8 mouse cellular contexts compared by ENCODE assay signal in genomic region chr4:128858226-128858625, GRCm38 (mm10). TPM values are rescaled to one million over a fixed set of nuclear protein-coding genes. Genes with fewer than 3 reads are reported as not detected.
DNase-seq lines count a peak whose midpoint lies in the region; ATAC-seq and TF ChIP-seq lines count a peak whose summit lies in the region.
"Not testable (repeated sequence)": the region's sequence is repeated elsewhere in the genome, so short reads cannot be mapped to it uniquely, and the experiment has no call there.

No protein-coding gene starts in this region.

- TF ChIP-seq CTCF in CH12.LX (conservative IDR thresholded peaks at IDR 0.05 in 1 of 2, IDR thresholded peaks at IDR 0.05 in 1 of 2; ENCODE audit: low read depth in 2 of 2, low read length in 2 of 2) = peak; percentile 23 to 74; a peak in 2 of 4 replicates

- H3K27ac ChIP-seq in CH12.LX (ENCODE audit: insufficient read depth, low read depth); embryonic facial prominence, embryonic 11.5 days (replicated peaks; ENCODE audit: low read depth, low read length): not testable (repeated sequence)

- in situ Hi-C loops in CH12.LX (cut with MboI; ENCODE audit: low pct_ligation_motif_present, low pct_unique_long_range_greater_than_20kb, low sequenced_read_pairs) = loop anchor here (10.0 kb wide), 1 partner anchor 143 kb away; no protein-coding TSS in a partner anchor

- TF ChIP-seq POLR2A in CH12.LX (IDR thresholded peaks at IDR 0.05; ENCODE audit: low read depth, low read length) = not testable (repeated sequence)

- not testable (repeated sequence) for H3K9me3 ChIP-seq in CH12.LX (replicated peaks; ENCODE audit: low read length); embryonic facial prominence, embryonic 11.5 days (replicated peaks; ENCODE audit: control insufficient read depth, low read length)

- TF ChIP-seq EP300 in CH12.LX (IDR thresholded peaks at IDR 0.05; ENCODE audit: low read length) = not testable (repeated sequence)

- dilution Hi-C loops in CH12.LX (cut with MboI; ENCODE audit: extremely low pct_ligation_motif_present, extremely low pct_unique_long_range_greater_than_20kb, low sequenced_read_pairs) = not testable (repeated sequence)

- H3K4me2 ChIP-seq in CH12.LX (ENCODE audit: insufficient read depth, low read depth, poor library complexity, severe bottlenecking); embryonic facial prominence, embryonic 11.5 days (ENCODE audit: low read depth, low read length): not testable (repeated sequence)

- H3K36me3 ChIP-seq in CH12.LX (replicated peaks in 1 of 2; ENCODE audit: control insufficient read depth in 1 of 2, insufficient read depth in 1 of 2, low read length in 1 of 2); embryonic facial prominence, embryonic 11.5 days (replicated peaks; ENCODE audit: control insufficient read depth, insufficient read depth, low read depth, low read length): not testable (repeated sequence)

- not testable (repeated sequence) for H3K9ac ChIP-seq in CH12.LX (ENCODE audit: insufficient read depth, low read depth); embryonic facial prominence, embryonic 11.5 days (replicated peaks; ENCODE audit: low read length)

- H3K4me3 ChIP-seq in CH12.LX (replicated peaks in 1 of 3; ENCODE audit: low read depth in 2 of 3, low read length in 2 of 3, poor library complexity in 1 of 3); embryonic facial prominence, embryonic 11.5 days (ENCODE audit: low read depth, low read length): not testable (repeated sequence)

- not testable (repeated sequence) for H3K27me3 ChIP-seq in CH12.LX (replicated peaks); embryonic facial prominence, embryonic 11.5 days (ENCODE audit: control insufficient read depth, insufficient read depth, low read length)

- not testable (repeated sequence) for H3K4me1 ChIP-seq in CH12.LX (ENCODE audit: control insufficient read depth in 1 of 2, insufficient read depth in 2 of 2); embryonic facial prominence, embryonic 11.5 days (ENCODE audit: control insufficient read depth, insufficient read depth, low read length)

- H3K79me2 ChIP-seq in CH12.LX (replicated peaks; ENCODE audit: control insufficient read depth, extremely low read depth, insufficient read depth, poor library complexity, severe bottlenecking) = not testable (repeated sequence)

- intact Hi-C loops in heart, postnatal 10 days (cut with DNase I) = loop anchor here (1.0 to 2.0 kb wide), 3 partner anchors 82 to 245 kb away; no protein-coding TSS in a partner anchor

- DNase-seq in CH12.LX (ENCODE audit: extremely low read depth) = peak; percentile 82
- DNase-seq in brain, adult 2 months (ENCODE audit: low read depth, low spot score) = peak; percentile 91
- DNase-seq in embryonic facial prominence, embryonic 11.5 days (ENCODE audit: low spot score) = peak; percentile 78
- peak; percentile 73 to 86 for DNase-seq in heart, postnatal 10 days
- peak; percentile 25 to 81 for DNase-seq in layer of hippocampus, adult 18-20 months (ENCODE audit: low spot score in 2 of 2)
- DNase-seq in lung, adult 18-20 months = peak; percentile 61 to 74
- DNase-seq in retina, postnatal 1 day = peak; percentile 81
- DNase-seq in thymus, postnatal 10 days (ENCODE audit: low spot score in 2 of 2) = peak; percentile 33 to 64

- TF ChIP-seq RAD21 in CH12.LX (IDR thresholded peaks at IDR 0.05; ENCODE audit: low read depth, low read length) = peak; percentile 60

- not testable (repeated sequence) for ATAC-seq in embryonic facial prominence, embryonic 11.5 days (replicated peaks; ENCODE audit: insufficient number of reproducible peaks, low FRiP score, low TSS enrichment, low read depth)

TF ChIP-seq in CH12.LX, 34 proteins besides CTCF, POLR2A, EP300 and RAD21:
- TF ChIP-seq SMC3 (IDR thresholded peaks at IDR 0.05; ENCODE audit: low read depth, low read length) = peak; percentile 72

RNA-seq across cellular contexts. Expression of gene Trim62, which starts 25.2 kb away (rescaled TPM):
- total RNA-seq in CH12.LX (2012; rRNA removed) (0.98 and 1.1 TPM in 2 replicates), CH12.LX (2014; rRNA removed) (0.40 and 0.46 TPM in 2 replicates)
- 1.8 and 2.7 TPM in 2 replicates for polyA plus RNA-seq in CH12.LX (2012; ENCODE audit: insufficient read length, low read depth)
- 13.9 and 14.6 TPM in 2 replicates for polyA plus RNA-seq in embryonic facial prominence, embryonic 11.5 days (2014; fragmentation: Nextera tagmentation; extraction: Ambion mirVana)
- 1 to 10 TPM; 2.3 to 2.5 TPM for total RNA-seq in heart, postnatal 10 days (2021)
- 10 to 100 TPM; 14.8 to 15.6 TPM for total RNA-seq in layer of hippocampus, adult 18-20 months (2021)

RNA-seq across cellular contexts. Expression of gene Zfp362, which starts 52.4 kb away (rescaled TPM):
- total RNA-seq in CH12.LX (2012; rRNA removed) = 16.1 and 17.8 TPM in 2 replicates
- total RNA-seq in CH12.LX (2014; rRNA removed) = 9.7 and 9.9 TPM in 2 replicates
- polyA plus RNA-seq in CH12.LX (2012; ENCODE audit: insufficient read length, low read depth) = 49.2 and 70.1 TPM in 2 replicates
- 31.1 and 34.3 TPM in 2 replicates for polyA plus RNA-seq in embryonic facial prominence, embryonic 11.5 days (2014; fragmentation: Nextera tagmentation; extraction: Ambion mirVana)
- 10 to 100 TPM; 26.9 to 28.1 TPM for total RNA-seq in heart, postnatal 10 days (2021)
- total RNA-seq in layer of hippocampus, adult 18-20 months (2021) = 10 to 100 TPM; 24.3 to 25.4 TPM

Comparison
In these comparisons a context has a peak if more than half of its experiments do, and no peak if none do; other contexts are left out.
1. RNA of gene Trim62, which starts 25.2 kb away (total RNA-seq): 14.8 to 15.6 TPM in layer of hippocampus, adult 18-20 months; 2.3 to 2.5 TPM in heart, postnatal 10 days and 0.40 to 1.1 TPM in CH12.LX; every median in the first group is over 4 times any median in the second.
2. Peak in every context shown above with its lines, with median percentiles within 50 percentile points of each other: DNase-seq.